Mouse (Mus musculus) midbrain, embryonic 16.5 days (tissue): ENCODE measurements around the gene Fkbp10. TPM values are rescaled to one million over a fixed set of nuclear protein-coding genes. Genes with fewer than 3 reads are reported as not detected.

Source experiments
- ATAC-seq: fragments of 200-750 bp; cut with Nextera tagmentation; 2 replicates; pipeline ENCODE4 v1.8.0; 2017; ENCODE audit warnings: moderate TSS enrichment
- H3K27ac ChIP-seq: fragments of 300-500 bp; sonication (generic); 2 replicates; pipeline ENCODE4 v1.5.1; 2014; ENCODE audit warnings: mild to moderate bottlenecking, low read length, mixed read lengths
- H3K27me3 ChIP-seq: fragments of 300-500 bp; sonication (generic); 2 replicates; pipeline ENCODE4 v1.6.1; 2014; ENCODE audit warnings: low read depth, low read length, mixed read lengths; ENCODE audit not compliant: control insufficient read depth, insufficient read depth
- H3K36me3 ChIP-seq: fragments of 300-500 bp; sonication (generic); 2 replicates; pipeline ENCODE4 v1.6.1; 2014; ENCODE audit warnings: mild to moderate bottlenecking, low read length, moderate library complexity, mixed read lengths; ENCODE audit not compliant: control insufficient read depth, insufficient read depth
- H3K4me1 ChIP-seq: fragments of 300-500 bp; sonication (generic); 2 replicates; pipeline ENCODE4 v1.6.1; 2014; ENCODE audit warnings: mild to moderate bottlenecking, low read length, mixed read lengths; ENCODE audit not compliant: control insufficient read depth, insufficient read depth
- H3K4me2 ChIP-seq: fragments of 300-500 bp; sonication (generic); 2 replicates; pipeline ENCODE4 v1.6.1; 2014; ENCODE audit warnings: mild to moderate bottlenecking, low read length, mixed read lengths
- H3K4me3 ChIP-seq: fragments of 300-500 bp; sonication (generic); 2 replicates; pipeline ENCODE4 v1.5.1; 2014; ENCODE audit warnings: low read depth, mild to moderate bottlenecking, low read length, moderate library complexity, mixed read lengths
- H3K9ac ChIP-seq: fragments of 300-500 bp; sonication (generic); 2 replicates; pipeline ENCODE4 v1.6.1; 2014; ENCODE audit warnings: low read depth, low read length, mixed read lengths
- H3K9me3 ChIP-seq: fragments of 300-500 bp; sonication (generic); replicated peaks from 2 replicates; pipeline ENCODE4 v1.6.1; 2014; ENCODE audit warnings: mild to moderate bottlenecking, low read length, mixed read lengths; ENCODE audit not compliant: control insufficient read depth, poor library complexity, severe bottlenecking
- WGBS: fragments of 180-500 bp; shearing (Covaris S2); extraction: QIAGEN DNeasy Blood & Tissue Kit; methylation state at CpG from one replicate; pipeline ENCODE4 v1.1.7; 2014; 5-methylcytosine and 5-hydroxymethylcytosine counted together
- polyA plus RNA-seq: library from polyadenylated mRNA; unstranded; fragments of >200 nt; fragmentation: Nextera tagmentation; extraction: Ambion mirVana; gene quantifications from 2 replicates; pipeline ENCODE4 v1.2.1, GENCODE M21; 2015

The Fkbp10 gene
- polyA plus RNA-seq, 1 experiment from 2014 or later = 19.6 TPM

GRCm38 (mm10) chr11:100404456-100405074 lies 10.9 kb upstream of the Fkbp10 start:
- Histone ChIP-seq H3K9ac (no peak overlapping the region), H3K4me1 (no peaks in the 10 kb centered on the region), H3K4me3 (no peak overlapping the region), H3K27ac (no peak overlapping the region), H3K27me3 (no peaks in the 10 kb centered on the region), H3K36me3 (no peaks in the 10 kb centered on the region), H3K4me2 (no peak overlapping the region), H3K9me3 (no peaks in the 10 kb centered on the region)
- ATAC-seq = no peak
- WGBS = 90% methylated on average over 3 of the region's 3 CpGs

GRCm38 (mm10) chr11:100406273-100406672 lies 9.2 kb upstream of the Fkbp10 start:
- no peak overlapping the region for H3K4me3 ChIP-seq
- no peaks in the 10 kb centered on the region for H3K27me3 ChIP-seq
- H3K4me1 ChIP-seq = no peaks in the 10 kb centered on the region
- peaks cover 3% of the 10 kb centered on the region; the same call in 1 of the 2 replicates for H3K36me3 ChIP-seq
- 92% methylated on average over 8 of the region's 8 CpGs for WGBS
- H3K9ac ChIP-seq = no peak overlapping the region
- no peak overlapping the region for H3K4me2 ChIP-seq
- ATAC-seq = no peak
- no peak overlapping the region for H3K27ac ChIP-seq
- H3K9me3 ChIP-seq = no peaks in the 10 kb centered on the region

- WGBS = 76% methylated on average over 5 of the region's 5 CpGs
- no peak for ATAC-seq
Measured at GRCm38 (mm10) chr11:100406995-100407705, 8.3 kb upstream of the Fkbp10 start.

GRCm38 (mm10) chr11:100408076-100408834 lies 7.2 kb upstream of the Fkbp10 start:
- WGBS = 45% methylated on average over 10 of the region's 10 CpGs
- H3K27ac ChIP-seq = no peak overlapping the region
- no peak for ATAC-seq

More at GRCm38 (mm10) chr11:100406995-100407705, 8.3 kb upstream of the Fkbp10 start:
- Histone ChIP-seq H3K9me3 (no peaks in the 10 kb centered on the region), H3K4me3 (no peak overlapping the region), H3K27ac (no peak overlapping the region), H3K4me2 (no peak overlapping the region), H3K9ac (no peak overlapping the region), H3K36me3 (peaks cover 3% of the 10 kb centered on the region; the same call in 1 of the 2 replicates), H3K4me1 (peaks cover under 1% of the 10 kb centered on the region; the same call in 1 of the 2 replicates), H3K27me3 (no peaks in the 10 kb centered on the region)

GRCm38 (mm10) chr11:100408835-100409462 lies 6.5 kb upstream of the Fkbp10 start:
- Histone ChIP-seq H3K27ac (no peak overlapping the region), H3K4me2 (no peak overlapping the region), H3K4me3 (no peak overlapping the region), H3K36me3 (peaks cover 3% of the 10 kb centered on the region; the same call in 1 of the 2 replicates), H3K4me1 (peaks cover 15% of the 10 kb centered on the region), H3K9me3 (no peaks in the 10 kb centered on the region), H3K9ac (no peak overlapping the region), H3K27me3 (no peaks in the 10 kb centered on the region)
- WGBS = 95% methylated on average over 12 of the region's 12 CpGs
- no peak for ATAC-seq

More at GRCm38 (mm10) chr11:100408076-100408834, 7.2 kb upstream of the Fkbp10 start:
- no peak overlapping the region for H3K4me2 ChIP-seq
- H3K4me3 ChIP-seq = no peak overlapping the region
- H3K4me1 ChIP-seq = peaks cover 10% of the 10 kb centered on the region; the same call in 1 of the 2 replicates
- H3K27me3 ChIP-seq = no peaks in the 10 kb centered on the region
- no peak overlapping the region for H3K9ac ChIP-seq
- H3K36me3 ChIP-seq = peaks cover 3% of the 10 kb centered on the region; the same call in 1 of the 2 replicates
- H3K9me3 ChIP-seq = no peaks in the 10 kb centered on the region

GRCm38 (mm10) chr11:100409686-100410085 lies 5.8 kb upstream of the Fkbp10 start:
- Histone ChIP-seq H3K27me3 (no peaks in the 10 kb centered on the region), H3K27ac (no peak overlapping the region), H3K9ac (no peak overlapping the region), H3K4me2 (no peak overlapping the region), H3K9me3 (no peaks in the 10 kb centered on the region), H3K4me3 (no peak overlapping the region), H3K36me3 (peaks cover 3% of the 10 kb centered on the region; the same call in 1 of the 2 replicates), H3K4me1 (peaks cover 15% of the 10 kb centered on the region)
- ATAC-seq = no peak
- WGBS = 76% methylated on average over 3 of the region's 3 CpGs

- peaks cover 8% of the 10 kb centered on the region for H3K27me3 ChIP-seq
- 77% methylated on average over 11 of the region's 11 CpGs for WGBS
- no peak for ATAC-seq
- no peaks in the 10 kb centered on the region for H3K9me3 ChIP-seq
- no peak overlapping the region for H3K4me3 ChIP-seq
- H3K36me3 ChIP-seq = peaks cover 3% of the 10 kb centered on the region; the same call in 1 of the 2 replicates
- H3K4me2 ChIP-seq = no peak overlapping the region
- no peak overlapping the region for H3K27ac ChIP-seq
- H3K9ac ChIP-seq = no peak overlapping the region
- H3K4me1 ChIP-seq = peaks cover 18% of the 10 kb centered on the region
Measured at GRCm38 (mm10) chr11:100411736-100412135, 3.8 kb upstream of the Fkbp10 start.

- 81% methylated on average over 11 of the region's 11 CpGs for WGBS
- Histone ChIP-seq H3K27ac (peak overlapping the region; percentile 75; the same call in 1 of the 2 replicates), H3K9ac (peak overlapping the region; percentile 80), H3K4me3 (peak overlapping the region; percentile 72), H3K27me3 (peaks cover 8% of the 10 kb centered on the region), H3K4me2 (peak overlapping the region; percentile 65), H3K36me3 (peaks cover 3% of the 10 kb centered on the region; the same call in 1 of the 2 replicates), H3K9me3 (no peaks in the 10 kb centered on the region), H3K4me1 (peaks cover 18% of the 10 kb centered on the region)
- no peak for ATAC-seq
Measured at GRCm38 (mm10) chr11:100413541-100413940, 2.0 kb upstream of the Fkbp10 start.
